Mouse (Mus musculus) hindbrain, embryonic 12.5 days (tissue): ENCODE results near the gene Tbc1d1. TPM values are rescaled to one million over a fixed set of nuclear protein-coding genes. Genes with fewer than 3 reads are reported as not detected.

Experiments
- ATAC-seq: fragments of 200-750 bp; cut with Nextera tagmentation; 2 replicates; pipeline ENCODE4 v1.8.0; 2017; ENCODE audit warnings: moderate TSS enrichment; ENCODE audit not compliant: low FRiP score
- H3K27ac ChIP-seq: fragments of 300-500 bp; sonication (generic); 2 replicates; pipeline ENCODE4 v1.5.1; 2016; ENCODE audit warnings: mild to moderate bottlenecking
- H3K27me3 ChIP-seq: fragments of 300-500 bp; sonication (generic); 2 replicates; pipeline ENCODE4 v1.6.1; 2016; ENCODE audit warnings: mild to moderate bottlenecking
- H3K36me3 ChIP-seq: fragments of 300-500 bp; sonication (generic); 2 replicates; pipeline ENCODE4 v1.6.1; 2016; ENCODE audit warnings: mild to moderate bottlenecking
- H3K4me1 ChIP-seq: fragments of 300-500 bp; sonication (generic); 2 replicates; pipeline ENCODE4 v1.6.1; 2016
- H3K4me2 ChIP-seq: fragments of 300-500 bp; sonication (generic); replicated peaks from 2 replicates; pipeline ENCODE4 v1.6.1; 2016; ENCODE audit warnings: mild to moderate bottlenecking
- H3K4me3 ChIP-seq: fragments of 300-500 bp; sonication (generic); 2 replicates; pipeline ENCODE4 v1.5.1; 2016; ENCODE audit warnings: mild to moderate bottlenecking
- H3K9ac ChIP-seq: fragments of 300-500 bp; sonication (generic); 2 replicates; pipeline ENCODE4 v1.6.1; 2016; ENCODE audit warnings: mild to moderate bottlenecking, moderate library complexity
- H3K9me3 ChIP-seq: fragments of 300-500 bp; sonication (generic); replicated peaks from 2 replicates; pipeline ENCODE4 v1.6.1; 2016; ENCODE audit warnings: mild to moderate bottlenecking
- WGBS: fragments of 180-500 bp; shearing (Covaris S2); methylation state at CpG from one replicate; pipeline ENCODE4 v1.1.7; 2016; 5-methylcytosine and 5-hydroxymethylcytosine counted together
- polyA plus RNA-seq: library from polyadenylated mRNA; unstranded; fragments of >200 nt; fragmentation: Nextera tagmentation; extraction: Ambion mirVana; gene quantifications from 2 replicates; pipeline ENCODE4 v1.2.1, GENCODE M21; 2016

Gene Tbc1d1
- polyA plus RNA-seq, 1 experiment from 2014 or later: 24.5 TPM

- ATAC-seq: no peak
- no peaks in the 10 kb centered on the region for H3K36me3 ChIP-seq
- H3K4me2 ChIP-seq: no peak overlapping the region
- no peak overlapping the region for H3K27ac ChIP-seq
- H3K27me3 ChIP-seq: no peaks in the 10 kb centered on the region
- H3K9me3 ChIP-seq: no peaks in the 10 kb centered on the region
- H3K9ac ChIP-seq: no peak overlapping the region
- H3K4me3 ChIP-seq: no peak overlapping the region
- peaks cover 3% of the 10 kb centered on the region for H3K4me1 ChIP-seq
- 65% methylated on average over 5 of the region's 5 CpGs for WGBS
These were observed 95.3 kb downstream of the Tbc1d1 start for GRCm38 (mm10) chr5:64251435-64251834.

DNA sequence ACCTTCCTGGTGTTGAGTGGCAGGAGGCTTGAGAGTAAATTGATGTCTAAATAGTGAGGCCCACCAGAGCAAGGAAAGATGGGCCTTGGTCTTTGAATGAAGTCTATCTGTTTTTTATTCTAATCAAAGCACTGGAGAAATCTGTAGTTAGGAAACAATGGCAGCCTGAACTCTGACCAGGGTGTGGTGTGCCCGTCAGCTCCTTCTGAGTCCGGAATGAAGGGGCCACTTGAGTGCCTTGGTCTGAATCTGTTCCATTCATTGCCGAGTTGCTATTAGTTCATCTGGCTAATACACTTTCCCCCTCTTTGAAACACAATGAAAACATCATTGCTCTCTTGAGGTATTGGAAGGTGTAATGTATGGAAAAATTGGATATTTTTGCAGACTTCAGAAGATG is 98.2 kb downstream of the Tbc1d1 start:
- Histone ChIP-seq H3K9ac (no peak overlapping the region), H3K36me3 (peaks cover 8% of the 10 kb centered on the region; the same call in 1 of the 2 replicates), H3K27ac (no peak overlapping the region), H3K9me3 (no peaks in the 10 kb centered on the region), H3K4me3 (no peak overlapping the region), H3K4me2 (no peak overlapping the region), H3K27me3 (no peaks in the 10 kb centered on the region), H3K4me1 (peaks cover 3% of the 10 kb centered on the region)
- WGBS: 15% methylated on average over 3 of the region's 3 CpGs
- ATAC-seq: no peak

- Histone ChIP-seq H3K27me3 (no peaks in the 10 kb centered on the region), H3K4me2 (no peak overlapping the region), H3K9ac (no peak overlapping the region), H3K27ac (no peak overlapping the region), H3K4me3 (no peak overlapping the region), H3K36me3 (peaks cover 8% of the 10 kb centered on the region; the same call in 1 of the 2 replicates), H3K4me1 (peaks cover 3% of the 10 kb centered on the region), H3K9me3 (no peaks in the 10 kb centered on the region)
- 35% methylated on average over 6 of the region's 6 CpGs for WGBS
- no peak for ATAC-seq
These were observed 98.9 kb downstream of the Tbc1d1 start for GRCm38 (mm10) chr5:64254988-64255387.

DNA sequence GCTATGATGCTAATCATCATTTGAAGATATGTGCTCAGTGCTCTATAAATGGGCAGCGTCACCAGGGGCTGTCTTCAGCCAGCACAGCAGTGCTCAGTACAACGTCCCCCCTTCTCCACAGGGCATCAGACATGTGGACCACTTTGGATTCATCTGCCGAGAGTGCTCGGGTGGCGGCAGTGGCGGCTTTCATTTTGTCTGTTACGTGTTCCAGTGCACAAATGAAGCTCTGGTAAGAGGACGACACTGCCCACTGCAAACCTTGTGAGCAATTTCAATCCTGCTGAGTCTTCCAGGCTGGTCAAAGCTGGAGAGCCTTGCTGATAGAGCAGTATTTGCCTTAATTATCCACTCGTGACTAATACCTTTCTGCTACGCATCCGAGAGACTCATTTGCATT is 107.2 kb downstream of the Tbc1d1 start:
- H3K4me2 ChIP-seq: no peak overlapping the region
- H3K4me3 ChIP-seq: no peak overlapping the region
- H3K4me1 ChIP-seq: 0 out of 2 replicates have a peak, but pooled peaks cover 3% of the 10 kb centered on the region
- no peaks in the 10 kb centered on the region for H3K27me3 ChIP-seq
- no peak overlapping the region; the same call in 1 of the 2 replicates for H3K27ac ChIP-seq
- no peaks in the 10 kb centered on the region for H3K9me3 ChIP-seq
- WGBS: 76% methylated on average over 11 of the region's 11 CpGs
- peaks cover 2% of the 10 kb centered on the region; the same call in 1 of the 2 replicates for H3K36me3 ChIP-seq
- peak; percentile 52 for ATAC-seq
- no peak overlapping the region for H3K9ac ChIP-seq

DNA sequence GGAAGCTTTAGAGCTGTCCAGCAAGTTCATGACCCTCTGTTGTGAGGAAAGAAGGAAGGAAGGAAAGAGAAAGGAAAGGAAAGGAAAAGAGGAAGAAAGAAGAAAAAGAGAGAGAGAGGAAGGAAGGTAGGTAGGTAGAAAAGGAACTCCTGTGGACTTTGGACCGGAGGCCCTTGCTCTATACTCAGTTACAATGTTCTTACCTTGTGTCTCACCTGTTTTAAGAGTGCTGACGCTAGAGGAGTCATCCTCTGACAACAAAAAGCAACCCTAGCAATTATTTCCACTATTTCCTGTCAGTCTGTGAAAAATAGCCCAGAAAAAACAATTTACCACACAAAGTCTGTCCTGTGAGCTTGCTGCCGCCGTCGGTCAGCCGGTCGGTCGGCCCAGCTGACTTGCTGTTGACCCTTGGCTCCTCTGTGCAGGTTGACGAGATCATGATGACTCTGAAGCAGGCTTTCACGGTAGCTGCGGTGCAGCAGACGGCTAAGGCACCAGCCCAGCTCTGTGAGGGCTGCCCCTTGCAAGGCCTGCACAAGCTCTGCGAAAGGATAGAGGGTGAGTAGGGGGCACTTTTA is 107.9 kb downstream of the Tbc1d1 start:
- H3K27ac ChIP-seq: no peak overlapping the region
- no peaks in the 10 kb centered on the region for H3K9me3 ChIP-seq
- 0 out of 2 replicates have a peak, but pooled peaks cover 3% of the 10 kb centered on the region for H3K4me1 ChIP-seq
- H3K4me3 ChIP-seq: no peak overlapping the region
- no peak overlapping the region for H3K9ac ChIP-seq
- no peak overlapping the region for H3K4me2 ChIP-seq
- H3K27me3 ChIP-seq: no peaks in the 10 kb centered on the region
- 71% methylated on average over 13 of the region's 13 CpGs for WGBS
- no peaks in the 10 kb centered on the region for H3K36me3 ChIP-seq
- no peak for ATAC-seq

GRCm38 (mm10) chr5:64265145-64265544 is 109.0 kb downstream of the Tbc1d1 start:
- H3K4me1 ChIP-seq: peaks cover 7% of the 10 kb centered on the region; the same call in 1 of the 2 replicates
- H3K27me3 ChIP-seq: no peaks in the 10 kb centered on the region
- ATAC-seq: no peak
- no peak overlapping the region for H3K4me3 ChIP-seq
- H3K4me2 ChIP-seq: no peak overlapping the region
- H3K9ac ChIP-seq: no peak overlapping the region
- no peaks in the 10 kb centered on the region for H3K36me3 ChIP-seq
- no peak overlapping the region for H3K27ac ChIP-seq
- H3K9me3 ChIP-seq: no peaks in the 10 kb centered on the region
- 28% methylated on average over 3 of the region's 3 CpGs for WGBS

GRCm38 (mm10) chr5:64265906-64266305 is 109.8 kb downstream of the Tbc1d1 start:
- ATAC-seq: no peak
- H3K9me3 ChIP-seq: no peaks in the 10 kb centered on the region
- 0 out of 2 replicates have a peak, but pooled peaks cover under 1% of the 10 kb centered on the region for H3K36me3 ChIP-seq
- WGBS: 91% methylated on average over 3 of the region's 3 CpGs
- H3K9ac ChIP-seq: no peak overlapping the region
- H3K4me1 ChIP-seq: peaks cover 7% of the 10 kb centered on the region; the same call in 1 of the 2 replicates
- no peaks in the 10 kb centered on the region for H3K27me3 ChIP-seq
- no peak overlapping the region for H3K4me2 ChIP-seq
- H3K27ac ChIP-seq: no peak overlapping the region
- H3K4me3 ChIP-seq: no peak overlapping the region

DNA sequence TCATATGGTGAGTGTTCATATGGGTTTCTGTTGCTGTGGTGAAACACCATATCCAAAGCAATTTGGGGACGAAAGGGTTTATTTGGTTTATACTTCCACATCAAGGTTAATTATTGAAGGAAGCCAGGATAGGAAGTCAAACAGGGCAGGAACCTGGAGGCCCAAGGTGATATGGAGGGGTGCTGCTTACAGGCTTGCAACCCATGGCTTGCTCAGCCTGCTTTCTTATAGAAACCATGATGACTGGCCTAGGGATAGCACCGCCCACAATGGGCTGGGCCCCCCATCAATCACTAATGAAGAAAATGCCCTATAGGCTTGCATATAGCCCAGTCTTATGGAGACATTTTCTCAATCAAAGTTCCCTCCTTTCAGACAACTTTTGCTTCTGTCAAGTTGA is 110.4 kb downstream of the Tbc1d1 start:
- H3K9me3 ChIP-seq: no peaks in the 10 kb centered on the region
- 100% methylated on average over 2 of the region's 2 CpGs for WGBS
- no peak overlapping the region for H3K9ac ChIP-seq
- H3K4me3 ChIP-seq: no peak overlapping the region
- H3K27ac ChIP-seq: no peak overlapping the region
- ATAC-seq: no peak
- H3K4me1 ChIP-seq: peaks cover 7% of the 10 kb centered on the region; the same call in 1 of the 2 replicates
- H3K36me3 ChIP-seq: peaks cover 6% of the 10 kb centered on the region; the same call in 1 of the 2 replicates
- H3K27me3 ChIP-seq: no peaks in the 10 kb centered on the region
- no peak overlapping the region for H3K4me2 ChIP-seq

DNA sequence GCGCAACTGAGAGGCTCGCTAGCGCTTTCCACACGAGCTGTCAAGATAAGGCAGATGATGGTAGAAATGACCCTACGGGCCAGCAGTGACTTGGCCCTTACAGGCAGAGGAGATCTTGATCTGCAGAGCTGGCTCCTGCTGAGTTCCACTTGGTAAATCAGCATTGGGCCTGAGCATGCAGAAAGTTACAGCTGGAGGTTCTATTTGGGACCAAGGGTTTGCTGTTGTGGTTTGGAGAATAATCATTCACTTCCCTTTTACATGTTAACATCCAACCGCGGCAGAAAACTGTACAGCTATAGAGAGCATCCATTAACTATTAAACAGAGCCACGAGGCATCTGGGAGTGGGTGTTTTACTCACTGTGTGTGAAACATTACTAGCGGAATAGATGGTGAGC is 111.2 kb downstream of the Tbc1d1 start:
- WGBS: 91% methylated on average over 9 of the region's 9 CpGs
- no peak overlapping the region for H3K4me3 ChIP-seq
- H3K4me1 ChIP-seq: peaks cover 7% of the 10 kb centered on the region; the same call in 1 of the 2 replicates
- peaks cover 6% of the 10 kb centered on the region; the same call in 1 of the 2 replicates for H3K36me3 ChIP-seq
- no peak for ATAC-seq
- no peaks in the 10 kb centered on the region for H3K27me3 ChIP-seq
- H3K27ac ChIP-seq: no peak overlapping the region
- H3K9me3 ChIP-seq: no peaks in the 10 kb centered on the region
- H3K9ac ChIP-seq: no peak overlapping the region
- H3K4me2 ChIP-seq: no peak overlapping the region

DNA sequence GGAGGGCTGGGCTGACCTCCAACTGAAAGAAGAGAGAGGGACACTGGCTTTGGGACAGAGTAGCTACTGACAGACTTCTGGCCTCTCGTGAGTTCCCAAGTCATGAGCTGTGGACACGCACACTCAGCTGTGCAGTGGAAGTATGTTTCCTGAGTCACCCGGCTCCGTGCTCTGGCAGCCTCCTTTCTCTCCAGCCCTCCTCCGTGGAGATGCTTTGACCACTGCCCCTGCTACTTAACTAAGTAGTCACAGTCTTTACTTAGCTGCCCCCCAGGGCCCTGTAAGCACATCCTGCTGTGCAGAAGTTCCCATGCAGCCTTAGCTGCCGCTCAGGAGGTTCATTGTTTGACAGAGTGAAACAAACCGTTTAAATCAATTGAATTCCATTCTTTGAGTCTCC is 113.6 kb downstream of the Tbc1d1 start:
- no peaks in the 10 kb centered on the region for H3K27me3 ChIP-seq

DNA sequence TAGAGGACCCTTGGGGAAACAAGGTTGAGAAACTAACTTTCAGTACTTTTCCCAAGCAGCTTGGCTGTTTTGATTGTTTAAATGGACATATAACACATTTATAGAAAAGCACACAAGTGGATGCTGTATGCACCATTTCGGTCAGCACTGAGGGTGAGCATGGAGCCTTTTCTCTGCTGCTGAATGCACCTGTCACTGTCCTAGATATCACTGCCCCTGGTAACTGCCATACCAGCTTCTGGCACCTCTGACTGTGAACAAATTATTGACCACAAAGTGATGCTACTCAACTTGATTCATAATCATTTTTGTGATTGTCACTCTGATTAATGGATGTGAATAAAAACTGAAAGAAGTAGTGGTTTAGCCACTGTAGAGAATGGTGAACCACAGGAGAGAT is 117.4 kb downstream of the Tbc1d1 start:
- no peak for ATAC-seq
- peaks cover 6% of the 10 kb centered on the region; the same call in 1 of the 2 replicates for H3K36me3 ChIP-seq
- no peaks in the 10 kb centered on the region for H3K9me3 ChIP-seq
- no peak overlapping the region for H3K4me3 ChIP-seq
- H3K4me2 ChIP-seq: no peak overlapping the region
- no peak overlapping the region for H3K27ac ChIP-seq
- no peak overlapping the region for H3K9ac ChIP-seq
- H3K4me1 ChIP-seq: peaks cover 5% of the 10 kb centered on the region; the same call in 1 of the 2 replicates
- no peaks in the 10 kb centered on the region for H3K27me3 ChIP-seq
- WGBS: 77% methylated on average over 1 of the region's 1 CpGs

More for the DNA sequence above, 113.6 kb downstream of the Tbc1d1 start:
- no peak for ATAC-seq
- H3K9me3 ChIP-seq: no peaks in the 10 kb centered on the region
- 0 out of 2 replicates have a peak overlapping the region, but pooled peaks have one; percentile 35 for H3K9ac ChIP-seq
- 23% methylated on average over 7 of the region's 7 CpGs for WGBS
- H3K36me3 ChIP-seq: peaks cover 6% of the 10 kb centered on the region; the same call in 1 of the 2 replicates
- H3K4me1 ChIP-seq: peaks cover 5% of the 10 kb centered on the region; the same call in 1 of the 2 replicates
- no peak overlapping the region for H3K4me2 ChIP-seq
- H3K4me3 ChIP-seq: no peak overlapping the region
- H3K27ac ChIP-seq: peak overlapping the region; percentile 62; the same call in 1 of the 2 replicates

DNA sequence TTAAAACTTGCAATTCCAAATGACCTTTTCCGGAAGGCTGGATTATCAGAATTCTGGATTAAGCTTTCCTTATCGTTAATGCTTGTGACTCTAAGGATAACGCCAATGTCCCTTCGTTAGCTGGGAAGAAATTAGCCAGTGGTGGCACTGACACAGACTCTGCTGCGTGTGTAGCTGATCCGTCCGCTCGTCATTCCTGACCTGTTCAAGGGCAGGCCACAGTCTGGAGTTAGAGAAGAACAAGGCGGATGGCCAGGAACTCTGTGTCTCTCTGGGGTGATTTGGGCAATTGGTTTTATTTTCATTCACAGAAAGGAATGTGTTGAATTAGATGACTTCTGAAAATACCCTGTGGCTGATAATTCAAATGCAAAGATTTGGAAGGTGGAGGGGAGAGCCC is 118.2 kb downstream of the Tbc1d1 start:
- no peak overlapping the region for H3K9ac ChIP-seq
- H3K27ac ChIP-seq: no peak overlapping the region
- peaks cover 6% of the 10 kb centered on the region; the same call in 1 of the 2 replicates for H3K36me3 ChIP-seq
- ATAC-seq: no peak
- peaks cover 5% of the 10 kb centered on the region; the same call in 1 of the 2 replicates for H3K4me1 ChIP-seq
- H3K27me3 ChIP-seq: no peaks in the 10 kb centered on the region
- H3K4me3 ChIP-seq: no peak overlapping the region
- no peaks in the 10 kb centered on the region for H3K9me3 ChIP-seq
- 89% methylated on average over 9 of the region's 9 CpGs for WGBS
- H3K4me2 ChIP-seq: no peak overlapping the region
